Mouse (Mus musculus): ENCODE measurements around the gene Hps6.
"Not testable (repeated sequence)": the region's sequence is repeated elsewhere in the genome, so short reads cannot be mapped to it uniquely, and the experiment has no call there.

Gene Hps6

DNA sequence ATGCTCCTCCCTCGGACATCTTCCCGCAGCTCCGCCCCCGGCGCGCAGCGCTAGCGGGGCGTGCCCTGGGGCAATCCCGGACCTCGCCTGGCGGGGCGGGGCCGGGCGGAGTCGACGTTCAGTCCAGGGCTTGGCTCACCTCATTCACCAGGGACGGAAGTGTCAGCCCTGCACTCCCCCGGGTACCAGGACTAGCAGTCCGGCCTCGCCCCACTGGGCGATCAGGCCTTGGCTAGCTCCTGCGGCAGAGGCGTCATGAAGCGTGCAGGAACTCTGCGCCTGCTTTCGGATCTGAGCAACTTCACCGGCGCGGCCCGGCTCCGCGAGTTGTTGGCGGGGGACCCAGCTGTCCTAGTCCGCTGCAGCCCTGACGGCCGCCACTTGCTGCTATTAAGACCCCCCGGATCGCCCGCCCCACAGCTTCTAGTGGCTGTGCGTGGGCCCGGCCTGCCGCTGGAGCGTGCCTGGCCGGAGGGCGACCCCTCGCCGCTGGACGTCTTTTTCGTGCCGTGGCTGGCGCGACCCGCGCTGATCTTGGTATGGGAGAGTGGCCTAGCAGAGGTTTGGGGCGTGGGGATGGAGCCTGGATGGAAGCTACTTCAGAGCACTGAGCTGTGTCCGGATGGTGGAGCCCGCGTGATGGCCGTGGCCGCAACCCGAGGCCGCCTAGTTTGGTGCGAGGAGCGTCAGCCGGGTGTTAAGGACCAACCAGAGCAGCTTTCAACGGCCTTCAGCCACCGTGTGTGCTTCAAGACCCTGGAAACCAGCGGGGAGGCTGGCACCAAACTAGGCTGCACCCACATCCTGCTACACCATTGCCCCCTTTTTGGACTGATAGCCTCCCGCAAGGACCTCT is at the start of gene Hps6:
Gene Hps6, plus strand, starts transcription at position 138 of the 856 bp plus-strand sequence.
- in situ Hi-C loops (cut with MboI; ENCODE audit: low pct_unique_long_range_greater_than_20kb in 1 of 2, low sequenced_read_pairs in 2 of 2, unreplicated experiment in 1 of 2): loop anchor here in 1 of 2 experiments (10.0 kb wide), 1 partner anchor 189 kb away; the partner anchor contains the start of gene Kcnip2

DNA sequence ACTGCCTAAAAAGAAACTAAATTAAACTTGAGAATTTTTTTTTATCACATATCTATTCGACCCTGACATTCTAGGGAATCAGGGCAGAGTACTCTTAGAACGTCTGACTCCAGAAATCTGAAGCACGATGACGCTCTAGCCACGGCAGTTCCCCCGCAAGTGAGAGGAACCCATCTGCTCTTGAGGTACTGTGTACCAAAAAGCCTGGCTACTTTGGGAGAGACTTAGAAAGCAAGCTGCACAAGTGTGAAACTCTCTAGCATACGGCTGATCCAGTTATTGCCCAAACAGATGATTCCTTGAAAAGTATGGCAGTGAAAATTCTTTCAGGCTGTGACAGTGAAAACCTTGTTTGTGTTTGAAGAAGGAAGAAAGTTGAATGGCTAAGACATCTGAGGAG is 46.6 kb upstream of the Hps6 start:
- in situ Hi-C loops (cut with MboI; ENCODE audit: low pct_unique_long_range_greater_than_20kb in 1 of 2, low sequenced_read_pairs in 2 of 2, unreplicated experiment in 1 of 2): loop anchor here in 1 of 2 experiments (10.0 kb wide), 1 partner anchor 142 kb away; the partner anchor contains the start of gene Kcnip2

DNA sequence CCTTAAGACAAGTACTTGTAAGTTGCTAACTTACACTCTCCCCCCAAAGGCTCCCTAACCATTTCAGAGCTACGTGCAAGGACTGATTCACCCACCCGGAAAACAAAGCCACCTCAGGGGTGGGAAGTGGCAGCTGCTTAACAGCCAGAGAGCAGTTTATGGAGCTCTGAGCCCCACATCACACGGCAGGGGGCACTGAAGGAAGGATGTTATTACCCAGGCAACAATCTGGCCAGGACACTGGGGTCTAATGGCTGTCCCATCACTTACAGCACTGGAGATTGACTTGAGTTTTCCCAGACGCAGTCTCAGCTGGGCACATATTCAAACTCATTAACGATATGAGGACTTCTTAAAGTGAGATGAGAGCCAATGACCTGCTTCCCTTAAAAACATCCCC is 42.5 kb upstream of the Hps6 start:
- in situ Hi-C loops (cut with MboI; ENCODE audit: low pct_unique_long_range_greater_than_20kb in 1 of 2, low sequenced_read_pairs in 2 of 2, unreplicated experiment in 1 of 2): no loop called here

DNA sequence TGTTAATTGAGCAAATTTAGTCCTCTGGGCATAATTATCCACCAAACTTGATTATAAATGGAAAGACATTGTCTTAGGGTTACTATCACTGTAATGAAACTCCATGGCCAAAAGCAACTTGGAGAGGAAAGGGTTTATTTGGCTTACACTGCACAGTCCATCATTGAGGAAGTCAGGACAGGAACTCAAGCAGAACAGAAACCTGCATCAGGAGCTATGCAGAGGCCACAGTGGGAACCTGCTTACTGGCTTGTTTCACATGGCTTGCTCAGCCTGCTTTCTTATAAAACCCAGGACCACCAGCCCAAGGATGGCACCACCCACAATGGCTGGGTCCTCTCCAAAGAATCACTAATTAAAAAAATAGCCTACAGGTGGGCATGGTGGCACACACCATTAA is 18.9 kb upstream of the Hps6 start:
- in situ Hi-C loops (cut with MboI; ENCODE audit: low pct_unique_long_range_greater_than_20kb in 1 of 2, low sequenced_read_pairs in 2 of 2, unreplicated experiment in 1 of 2): no loop called here

DNA sequence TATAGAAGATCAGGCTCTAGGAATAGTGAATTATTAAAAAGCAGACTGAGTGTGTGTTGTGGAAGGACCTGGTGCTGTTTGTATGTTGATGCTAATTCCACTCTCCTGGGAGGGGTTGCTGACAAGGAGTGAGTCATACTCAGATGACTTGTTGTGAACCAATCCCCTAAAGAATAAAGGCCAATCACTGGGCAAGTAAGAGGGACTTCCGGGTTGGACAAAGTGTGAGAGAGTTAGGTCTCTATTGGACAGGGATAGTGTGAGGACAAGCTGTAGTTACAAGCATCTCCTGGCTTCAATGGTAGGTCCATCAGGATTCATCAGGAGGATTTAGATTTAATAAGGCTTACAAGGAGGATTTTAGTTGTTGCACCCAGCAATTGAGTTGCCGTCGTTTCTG is 15.1 kb upstream of the Hps6 start:
- in situ Hi-C loops (cut with MboI; ENCODE audit: low pct_unique_long_range_greater_than_20kb in 1 of 2, low sequenced_read_pairs in 2 of 2, unreplicated experiment in 1 of 2): no loop called here

DNA sequence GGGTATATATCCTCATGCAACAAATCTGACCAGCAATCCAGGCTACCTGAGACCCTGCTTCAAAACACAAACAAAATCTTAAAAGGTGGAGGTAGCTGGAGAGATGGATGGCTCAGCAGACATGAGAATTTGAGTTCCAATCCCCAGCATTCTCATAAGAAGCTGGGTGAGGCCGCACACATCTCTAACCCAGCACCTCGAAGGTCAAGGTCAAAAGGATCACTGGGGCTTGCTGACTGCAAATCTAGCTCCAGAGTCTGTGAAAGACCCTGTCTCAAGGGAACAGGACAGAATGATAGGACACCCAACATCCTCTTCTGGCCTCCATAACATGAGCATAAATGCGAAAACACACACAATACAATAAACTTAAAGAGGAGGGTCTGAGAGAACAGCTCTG is 12.1 kb upstream of the Hps6 start:
- in situ Hi-C loops (cut with MboI; ENCODE audit: low pct_unique_long_range_greater_than_20kb in 1 of 2, low sequenced_read_pairs in 2 of 2, unreplicated experiment in 1 of 2): no loop called here

DNA sequence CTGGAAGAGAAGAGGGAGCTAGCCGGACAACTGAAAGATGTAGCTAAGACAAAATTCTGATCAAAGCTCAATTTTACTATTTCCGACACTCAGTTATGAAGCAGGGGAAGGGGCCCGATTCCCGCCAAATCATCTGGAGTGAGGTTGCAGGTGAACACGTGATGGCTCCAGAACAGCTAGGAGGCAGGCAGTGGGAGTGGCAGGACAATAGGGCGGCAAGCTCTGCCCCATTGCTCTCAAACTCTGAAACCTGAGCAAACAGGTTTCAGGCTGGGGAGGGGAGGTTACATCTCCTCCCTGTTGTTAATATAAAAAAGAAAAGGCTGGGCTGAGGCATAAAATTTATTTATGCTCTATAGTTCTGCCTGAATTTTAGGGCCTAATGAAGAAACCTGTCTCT is 9.9 kb upstream of the Hps6 start:
- in situ Hi-C loops (cut with MboI; ENCODE audit: low pct_unique_long_range_greater_than_20kb in 1 of 2, low sequenced_read_pairs in 2 of 2, unreplicated experiment in 1 of 2): not testable (repeated sequence)

DNA sequence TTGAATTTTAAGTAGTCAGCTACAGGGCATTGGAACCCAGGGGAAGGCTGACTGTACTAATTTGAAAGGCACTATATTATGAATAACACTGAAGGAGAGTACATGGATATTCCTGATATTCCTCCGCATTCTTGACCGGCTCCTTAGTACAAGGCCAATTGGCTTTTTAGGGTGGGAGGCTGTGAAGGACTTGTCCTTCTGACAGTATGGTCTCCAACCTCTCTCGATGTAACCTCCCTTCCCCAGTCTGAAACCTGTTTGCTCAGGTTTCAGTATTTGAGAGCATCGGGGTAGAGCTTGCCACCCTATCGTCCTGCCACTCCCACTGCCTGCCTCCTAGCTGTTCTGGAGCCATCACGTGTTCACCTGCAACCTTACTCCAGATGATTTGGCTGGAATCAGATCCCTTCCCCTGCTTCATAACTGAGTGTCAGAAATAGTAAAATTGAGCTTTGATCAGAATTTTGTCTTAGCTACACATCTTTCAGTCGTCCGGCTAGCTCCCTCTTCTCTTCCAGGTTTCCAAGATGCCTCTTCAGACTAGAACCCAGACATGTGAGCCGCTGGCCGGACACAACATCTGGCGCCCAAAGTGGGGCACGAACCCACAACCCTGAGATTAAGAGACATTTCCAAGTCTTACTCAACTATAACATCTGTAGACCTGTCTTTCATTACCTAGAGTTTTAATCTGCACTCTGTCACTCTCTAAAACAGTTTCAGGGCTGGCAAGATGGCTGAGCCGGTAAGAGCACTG is 9.1 kb upstream of the Hps6 start:
- in situ Hi-C loops (cut with MboI; ENCODE audit: low pct_unique_long_range_greater_than_20kb in 1 of 2, low sequenced_read_pairs in 2 of 2, unreplicated experiment in 1 of 2): no loop called here

DNA sequence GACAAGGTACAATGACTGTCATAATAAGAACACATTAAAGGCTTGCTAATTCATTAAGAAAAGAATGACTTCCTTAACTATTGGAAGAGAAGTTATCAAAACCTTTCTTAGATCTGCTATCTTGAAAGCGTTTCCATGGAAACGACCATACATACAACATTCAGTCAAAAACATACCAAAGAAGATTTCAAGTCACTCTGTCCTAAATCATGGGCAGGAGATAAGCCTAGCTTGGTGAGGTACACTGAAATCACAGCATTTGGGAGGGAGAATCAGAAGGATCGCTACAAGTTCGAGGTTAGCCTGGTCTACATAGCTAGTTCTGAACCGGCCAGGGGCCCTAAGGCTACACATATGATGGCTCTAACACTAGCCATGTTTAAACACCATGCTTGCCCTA is 5.9 kb upstream of the Hps6 start:
- in situ Hi-C loops (cut with MboI; ENCODE audit: low pct_unique_long_range_greater_than_20kb in 1 of 2, low sequenced_read_pairs in 2 of 2, unreplicated experiment in 1 of 2): no loop called here

DNA sequence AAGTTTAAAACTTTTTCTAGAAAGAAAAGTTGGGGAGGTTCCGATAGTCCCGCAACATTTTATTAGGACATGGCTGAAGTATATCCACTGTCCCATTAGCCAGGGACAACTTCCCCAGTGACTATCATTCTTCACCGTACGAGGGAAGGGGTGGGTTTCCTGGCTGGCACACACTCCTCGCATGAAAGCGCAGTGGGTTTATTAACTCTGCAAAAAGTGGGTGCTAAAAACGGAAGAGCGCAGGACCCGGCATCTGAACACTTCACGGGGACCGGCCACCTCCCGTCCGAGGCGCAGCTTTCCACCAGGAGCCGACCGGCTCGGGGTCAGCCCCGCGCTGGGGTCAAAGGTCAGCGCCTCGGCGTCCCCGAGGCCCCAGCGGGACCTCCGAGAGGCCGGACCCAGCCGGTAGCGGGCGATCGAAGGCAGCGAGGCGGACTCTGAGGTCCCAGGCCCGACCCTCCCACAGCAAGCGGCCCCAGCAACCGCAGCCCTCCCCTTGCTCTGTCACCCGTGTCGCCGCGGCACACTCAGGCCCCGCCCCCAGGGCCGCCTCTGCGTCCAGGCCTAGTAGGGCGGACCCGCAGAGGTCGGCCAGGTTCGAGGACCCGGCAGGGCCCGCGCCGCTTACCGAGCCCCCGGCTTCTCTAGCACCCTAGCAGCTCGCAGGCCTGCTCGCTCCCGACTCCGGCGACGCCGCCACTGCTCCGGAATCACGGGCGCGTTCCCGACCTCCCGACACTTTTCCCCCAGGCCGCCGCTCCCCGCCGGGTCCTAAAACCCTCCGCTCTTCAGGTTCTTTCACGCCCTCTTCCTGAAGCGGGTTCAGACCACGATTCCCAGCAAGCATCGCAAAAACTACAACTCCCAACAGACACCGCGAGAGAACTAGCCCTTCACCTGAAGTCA is 5.3 kb upstream of the Hps6 start, which contains the start of gene Armh3:
Gene Armh3, minus strand, starts transcription at position 704 of the 909 bp plus-strand sequence.
- in situ Hi-C loops (cut with MboI; ENCODE audit: low pct_unique_long_range_greater_than_20kb in 1 of 2, low sequenced_read_pairs in 2 of 2, unreplicated experiment in 1 of 2): no loop called here

DNA sequence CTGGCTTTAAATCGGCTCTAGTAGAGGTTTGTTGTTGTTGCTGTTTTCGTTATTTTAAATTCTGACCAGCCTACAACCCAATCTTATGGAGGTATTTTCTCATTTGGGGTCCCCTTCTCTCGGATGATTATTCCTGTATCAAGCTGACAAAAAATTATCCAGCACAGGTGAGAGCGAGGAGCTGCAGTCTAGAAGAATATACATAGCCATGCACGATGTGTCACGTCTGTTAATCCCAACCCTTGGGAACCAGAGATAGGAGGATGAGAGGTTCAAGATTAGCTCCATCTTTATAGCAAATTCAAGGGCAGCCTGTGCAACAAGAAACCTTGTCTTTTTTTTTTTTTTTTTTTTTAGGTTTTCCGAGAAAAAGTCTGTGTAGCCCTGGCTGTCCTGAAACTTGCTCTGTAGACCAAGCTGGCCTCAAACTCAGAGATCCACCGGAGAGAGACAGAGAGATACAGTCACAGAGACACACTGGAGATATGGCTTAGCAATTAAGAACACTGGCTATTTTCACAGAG is 4.6 kb upstream of the Hps6 start:
- in situ Hi-C loops (cut with MboI; ENCODE audit: low pct_unique_long_range_greater_than_20kb in 1 of 2, low sequenced_read_pairs in 2 of 2, unreplicated experiment in 1 of 2): no loop called here

DNA sequence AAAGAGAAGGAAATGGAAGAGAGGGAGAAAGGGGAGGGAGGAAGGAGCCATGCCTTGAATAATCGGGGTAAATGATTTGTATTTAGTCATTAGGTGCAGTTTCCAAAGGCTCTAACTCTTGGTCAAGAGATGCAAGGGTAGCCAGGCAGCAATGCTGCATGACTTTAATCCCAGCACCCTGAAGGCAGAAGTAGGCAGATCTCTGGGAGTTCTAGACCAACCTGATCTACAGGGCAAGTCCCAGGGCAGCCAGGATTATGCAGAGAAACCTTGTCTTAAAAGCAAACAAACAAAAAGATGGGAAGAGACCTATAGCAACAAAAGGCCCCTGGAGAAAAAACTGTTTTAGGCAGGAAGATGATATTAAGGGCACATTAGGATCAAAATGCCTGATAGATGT is 3.9 kb upstream of the Hps6 start:
- in situ Hi-C loops (cut with MboI; ENCODE audit: low pct_unique_long_range_greater_than_20kb in 1 of 2, low sequenced_read_pairs in 2 of 2, unreplicated experiment in 1 of 2): no loop called here

DNA sequence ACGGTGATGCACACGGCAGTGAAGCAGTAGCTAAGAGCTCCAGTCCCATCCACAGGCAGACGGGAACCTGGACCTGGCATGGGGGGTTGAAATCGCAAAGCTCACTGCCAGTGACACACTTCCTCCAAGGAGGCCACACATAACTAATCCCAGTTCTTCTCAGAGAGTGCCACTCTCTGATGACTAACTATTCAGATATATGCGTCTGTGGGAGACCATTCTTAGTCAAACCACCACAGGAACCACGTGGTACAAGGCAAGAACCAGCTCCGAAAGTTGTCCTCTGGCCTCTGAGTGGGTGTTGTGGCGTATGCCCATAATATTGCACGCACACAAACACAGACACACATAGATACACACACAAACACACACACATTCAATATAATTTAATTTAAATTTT is 1.0 kb upstream of the Hps6 start:
- in situ Hi-C loops (cut with MboI; ENCODE audit: low pct_unique_long_range_greater_than_20kb in 1 of 2, low sequenced_read_pairs in 2 of 2, unreplicated experiment in 1 of 2): loop anchor here in 1 of 2 experiments (10.0 kb wide), 1 partner anchor 187 kb away; the partner anchor contains the start of gene Kcnip2

DNA sequence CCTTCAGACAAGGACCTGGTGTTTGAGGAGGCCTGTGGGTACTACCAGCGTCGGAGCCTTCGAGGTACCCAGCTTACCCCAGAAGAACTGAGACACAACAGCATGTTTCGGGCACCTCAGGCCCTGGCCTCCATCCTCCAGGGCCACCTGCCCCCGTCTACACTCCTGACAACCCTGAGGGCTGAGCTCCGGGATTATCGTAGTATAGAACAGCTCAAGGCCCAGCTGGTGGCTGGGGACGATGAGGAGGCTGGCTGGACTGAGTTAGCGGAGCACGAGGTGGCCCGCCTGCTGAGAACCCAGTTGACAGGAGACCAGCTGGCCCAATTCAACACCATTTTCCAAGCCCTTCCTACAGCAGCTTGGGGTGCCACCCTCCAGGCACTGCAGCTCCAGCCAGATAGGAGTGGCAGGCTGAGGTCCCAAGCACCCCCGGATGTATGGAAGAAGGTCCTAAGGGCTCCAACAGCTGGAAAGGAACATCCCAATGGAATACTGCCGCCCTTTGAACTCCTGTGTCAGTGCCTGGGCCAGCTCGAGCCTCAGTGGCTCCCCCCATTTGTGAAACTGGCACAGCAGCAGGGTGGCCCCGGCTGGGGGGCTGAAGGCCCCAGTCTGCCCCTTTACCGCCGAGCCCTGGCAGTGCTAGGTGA is 1.6 kb downstream of the Hps6 start:
- in situ Hi-C loops (cut with MboI; ENCODE audit: low pct_unique_long_range_greater_than_20kb in 1 of 2, low sequenced_read_pairs in 2 of 2, unreplicated experiment in 1 of 2): loop anchor here in 1 of 2 experiments (10.0 kb wide), 1 partner anchor 190 kb away; the partner anchor contains the start of gene Kcnip2

DNA sequence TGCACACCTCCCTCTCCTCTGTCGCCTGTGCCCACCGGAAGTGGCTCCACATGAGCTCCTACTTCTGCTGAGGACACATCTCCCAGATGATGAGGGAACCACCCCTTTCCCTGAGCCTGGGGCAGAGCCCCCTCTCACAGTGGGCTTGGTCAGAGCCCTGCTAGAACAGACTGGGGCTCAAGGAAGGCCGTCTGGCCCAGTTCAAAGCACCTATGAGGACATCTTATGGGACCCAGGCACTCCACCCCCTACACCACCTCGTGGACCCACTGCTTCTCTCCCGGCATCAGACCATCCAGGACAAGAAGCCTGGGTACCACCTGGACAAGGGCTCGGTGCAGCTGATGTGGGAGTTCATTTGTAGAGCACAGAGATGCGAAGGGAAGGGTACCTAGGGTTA is 2.4 kb downstream of the Hps6 start:
- in situ Hi-C loops (cut with MboI; ENCODE audit: low pct_unique_long_range_greater_than_20kb in 1 of 2, low sequenced_read_pairs in 2 of 2, unreplicated experiment in 1 of 2): loop anchor here in 1 of 2 experiments (10.0 kb wide), 1 partner anchor 191 kb away; the partner anchor contains the start of gene Kcnip2

DNA sequence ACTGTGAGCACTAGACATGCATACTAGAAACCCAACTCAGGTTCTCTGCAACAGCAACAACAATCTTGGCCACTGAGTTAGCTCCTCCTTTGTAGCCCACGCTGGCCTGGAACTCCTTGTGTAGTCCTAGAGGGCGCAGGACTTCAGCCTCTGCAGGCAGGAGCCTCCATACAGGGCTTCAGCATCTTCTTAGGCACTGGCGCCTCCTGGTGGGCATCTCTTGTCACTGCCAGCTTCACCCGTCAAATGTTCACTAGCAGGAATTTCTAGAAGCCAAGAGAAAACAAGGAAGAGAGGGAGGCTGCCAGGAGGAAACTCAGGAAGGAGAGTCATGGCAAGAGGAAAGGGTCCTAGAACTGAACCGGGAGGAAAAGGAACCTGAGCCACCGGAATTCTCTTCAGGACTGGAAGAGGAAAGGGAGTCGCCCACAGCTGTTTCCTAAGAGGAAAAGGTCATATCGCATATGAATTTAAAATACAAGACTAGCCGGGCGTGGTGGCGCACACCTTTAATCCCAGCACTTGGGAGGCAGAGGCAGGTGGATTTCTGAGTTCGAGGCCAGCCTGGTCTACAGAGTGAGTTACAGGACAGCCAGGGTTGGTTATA is 11.4 kb downstream of the Hps6 start:
- in situ Hi-C loops (cut with MboI; ENCODE audit: low pct_unique_long_range_greater_than_20kb in 1 of 2, low sequenced_read_pairs in 2 of 2, unreplicated experiment in 1 of 2): loop anchor here in 1 of 2 experiments (10.0 kb wide), 1 partner anchor 200 kb away; the partner anchor contains the start of gene Kcnip2

DNA sequence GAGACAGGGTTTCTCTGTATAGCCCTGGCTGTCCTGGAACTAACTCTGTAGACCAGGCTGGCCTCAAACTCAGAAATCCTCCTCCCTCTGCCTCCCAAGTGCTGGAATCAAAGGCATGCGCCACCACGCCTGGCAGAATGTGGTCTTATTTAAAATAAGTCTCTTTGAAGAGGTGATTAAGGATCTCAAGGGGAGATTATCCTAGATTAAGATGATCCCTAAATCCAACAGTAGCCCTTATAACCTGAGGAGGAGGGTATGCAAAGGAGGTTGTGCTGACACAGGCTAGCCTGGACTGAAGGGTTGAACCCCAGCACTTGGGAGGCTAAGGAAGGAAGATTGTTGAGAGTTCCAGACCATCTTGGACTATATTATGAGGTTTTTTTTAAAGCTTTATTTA is 12.7 kb downstream of the Hps6 start:
- in situ Hi-C loops (cut with MboI; ENCODE audit: low pct_unique_long_range_greater_than_20kb in 1 of 2, low sequenced_read_pairs in 2 of 2, unreplicated experiment in 1 of 2): loop anchor here in 1 of 2 experiments (10.0 kb wide), 1 partner anchor 201 kb away; the partner anchor contains the start of gene Kcnip2
